Mouse (Mus musculus) forebrain, embryonic 10.5 days (tissue): Measurements from ENCODE around the gene AI854703. TPM values are rescaled to one million over a fixed set of nuclear protein-coding genes. Genes with fewer than 3 reads are reported as not detected.
A peak's percentile ranks its signal among the peaks of the same experiment; 100 is the strongest.

Experiments used
- DNase-seq: peaks from one replicate; pipeline ENCODE4 v3.0.0-alpha.2; 2017; ENCODE audit warnings: low spot score; ENCODE audit errors: extremely low spot score
- H3K27ac ChIP-seq: fragments of 300-500 bp; sonication (generic); 2 replicates; pipeline ENCODE4 v1.5.1; 2016; ENCODE audit warnings: mild to moderate bottlenecking
- H3K27me3 ChIP-seq: fragments of 300-500 bp; sonication (generic); 2 replicates; pipeline ENCODE4 v1.6.1; 2016; ENCODE audit warnings: mild to moderate bottlenecking; ENCODE audit not compliant: poor library complexity, severe bottlenecking
- H3K36me3 ChIP-seq: fragments of 300-500 bp; sonication (generic); replicated peaks from 2 replicates; pipeline ENCODE4 v1.6.1; 2016; ENCODE audit warnings: mild to moderate bottlenecking, moderate library complexity
- H3K4me1 ChIP-seq: fragments of 300-500 bp; sonication (generic); 2 replicates; pipeline ENCODE4 v1.6.1; 2016
- H3K4me3 ChIP-seq: fragments of 300-500 bp; sonication (generic); 2 replicates; pipeline ENCODE4 v1.5.1; 2016; ENCODE audit warnings: mild to moderate bottlenecking, moderate library complexity
- H3K9me3 ChIP-seq: fragments of 300-500 bp; sonication (generic); 2 replicates; pipeline ENCODE4 v1.6.1; 2016; ENCODE audit warnings: mild to moderate bottlenecking, moderate library complexity
- WGBS: fragments of 180-500 bp; shearing (Covaris S2); methylation state at CpG from one replicate; pipeline ENCODE4 v1.1.7; 2016; 5-methylcytosine and 5-hydroxymethylcytosine counted together
- polyA plus RNA-seq: library from polyadenylated mRNA; unstranded; fragments of >200 nt; fragmentation: Nextera tagmentation; extraction: Ambion mirVana; gene quantifications from 2 replicates; pipeline ENCODE4 v1.2.1, GENCODE M21; 2016

AI854703 gene
- polyA plus RNA-seq, 1 experiment from 2014 or later, result 0.83 TPM

GRCm38 (mm10) chr6:48626984-48627383 is 420 bp downstream of the AI854703 start:
- Histone ChIP-seq H3K4me1 (peaks cover 31% of the 10 kb centered on the region), H3K4me3 (peak overlapping the region; percentile 58), H3K36me3 (no peaks in the 10 kb centered on the region), H3K9me3 (no peaks in the 10 kb centered on the region), H3K27me3 (peaks cover 72% of the 10 kb centered on the region), H3K27ac (peak overlapping the region; percentile 63)
- peak; percentile 56 for DNase-seq
- WGBS, result under 1% methylated on average over 32 of the region's 32 CpGs

- DNase-seq, result no peak
- peaks cover 72% of the 10 kb centered on the region for H3K27me3 ChIP-seq
- H3K4me1 ChIP-seq, result peaks cover 31% of the 10 kb centered on the region
- 1% methylated on average over 7 of the region's 7 CpGs for WGBS
- H3K4me3 ChIP-seq, result peak overlapping the region; percentile 58
- peak overlapping the region; percentile 63; the same call in 1 of the 2 replicates for H3K27ac ChIP-seq
- no peaks in the 10 kb centered on the region for H3K9me3 ChIP-seq
- H3K36me3 ChIP-seq, result no peaks in the 10 kb centered on the region
Measured at GRCm38 (mm10) chr6:48627511-48627924, 954 bp downstream of the AI854703 start.

- H3K27ac ChIP-seq, result no peak overlapping the region
- H3K4me1 ChIP-seq, result peaks cover 31% of the 10 kb centered on the region
- no peak for DNase-seq
- peaks cover 72% of the 10 kb centered on the region for H3K27me3 ChIP-seq
- 86% methylated on average over 3 of the region's 3 CpGs for WGBS
- H3K36me3 ChIP-seq, result no peaks in the 10 kb centered on the region
- H3K9me3 ChIP-seq, result no peaks in the 10 kb centered on the region
- H3K4me3 ChIP-seq, result no peak overlapping the region
Measured at GRCm38 (mm10) chr6:48628377-48628776, 1.8 kb downstream of the AI854703 start.

GRCm38 (mm10) chr6:48628808-48629660 is 2.5 kb downstream of the AI854703 start:
- peaks cover 72% of the 10 kb centered on the region for H3K27me3 ChIP-seq
- H3K4me3 ChIP-seq, result peak overlapping the region; percentile 56
- WGBS, result 14% methylated on average over 54 of the region's 54 CpGs

GRCm38 (mm10) chr6:48629661-48630034 is 3.1 kb downstream of the AI854703 start:
- WGBS, result 30% methylated on average over 13 of the region's 13 CpGs
- peak overlapping the region; percentile 56 for H3K4me3 ChIP-seq
- H3K4me1 ChIP-seq, result peaks cover 31% of the 10 kb centered on the region
- no peaks in the 10 kb centered on the region for H3K36me3 ChIP-seq
- no peak for DNase-seq
- peak overlapping the region; percentile 60; the same call in 1 of the 2 replicates for H3K27ac ChIP-seq
- H3K9me3 ChIP-seq, result no peaks in the 10 kb centered on the region
- peaks cover 72% of the 10 kb centered on the region for H3K27me3 ChIP-seq

More at GRCm38 (mm10) chr6:48628808-48629660, 2.5 kb downstream of the AI854703 start:
- peak; percentile 35 for DNase-seq
- Histone ChIP-seq H3K9me3 (no peaks in the 10 kb centered on the region), H3K36me3 (no peaks in the 10 kb centered on the region), H3K27ac (peak overlapping the region; percentile 60; the same call in 1 of the 2 replicates), H3K4me1 (peaks cover 31% of the 10 kb centered on the region)

GRCm38 (mm10) chr6:48630831-48631230 is 4.3 kb downstream of the AI854703 start:
- no peaks in the 10 kb centered on the region for H3K36me3 ChIP-seq
- no peak overlapping the region for H3K4me3 ChIP-seq
- no peaks in the 10 kb centered on the region for H3K9me3 ChIP-seq
- WGBS, result 92% methylated on average over 8 of the region's 8 CpGs
- peaks cover 62% of the 10 kb centered on the region for H3K27me3 ChIP-seq
- peaks cover 31% of the 10 kb centered on the region for H3K4me1 ChIP-seq
- DNase-seq, result no peak
- H3K27ac ChIP-seq, result no peak overlapping the region

- Histone ChIP-seq H3K27ac (no peak overlapping the region), H3K36me3 (no peaks in the 10 kb centered on the region), H3K9me3 (no peaks in the 10 kb centered on the region), H3K4me1 (peaks cover 15% of the 10 kb centered on the region), H3K27me3 (peaks cover 19% of the 10 kb centered on the region), H3K4me3 (no peak overlapping the region)
- WGBS, result 86% methylated on average over 2 of the region's 2 CpGs
- DNase-seq, result no peak
Measured at GRCm38 (mm10) chr6:48635105-48635504, 8.5 kb downstream of the AI854703 start.

- Histone ChIP-seq H3K4me1 (peaks cover 15% of the 10 kb centered on the region), H3K4me3 (no peak overlapping the region), H3K9me3 (no peaks in the 10 kb centered on the region), H3K36me3 (no peaks in the 10 kb centered on the region), H3K27me3 (peaks cover 5% of the 10 kb centered on the region; the same call in 1 of the 2 replicates), H3K27ac (no peak overlapping the region)
- WGBS, result 53% methylated on average over 6 of the region's 6 CpGs
- DNase-seq, result no peak
Measured at GRCm38 (mm10) chr6:48636515-48636914, 10.0 kb downstream of the AI854703 start.

- WGBS, result 72% methylated on average over 6 of the region's 6 CpGs
- Histone ChIP-seq H3K9me3 (no peaks in the 10 kb centered on the region), H3K36me3 (no peaks in the 10 kb centered on the region), H3K4me3 (no peak overlapping the region), H3K4me1 (peaks cover 15% of the 10 kb centered on the region), H3K27me3 (no peaks in the 10 kb centered on the region), H3K27ac (no peak overlapping the region)
- DNase-seq, result no peak
Measured at GRCm38 (mm10) chr6:48637811-48638500, 11.4 kb downstream of the AI854703 start.

- Histone ChIP-seq H3K4me3 (no peak overlapping the region), H3K27me3 (no peaks in the 10 kb centered on the region), H3K36me3 (no peaks in the 10 kb centered on the region), H3K27ac (no peak overlapping the region), H3K9me3 (no peaks in the 10 kb centered on the region), H3K4me1 (peaks cover 15% of the 10 kb centered on the region)
- DNase-seq, result no peak
- WGBS, result 80% methylated on average over 2 of the region's 2 CpGs
Measured at GRCm38 (mm10) chr6:48638553-48638952, 12.0 kb downstream of the AI854703 start.

GRCm38 (mm10) chr6:48641391-48641790 is 14.8 kb downstream of the AI854703 start:
- Histone ChIP-seq H3K4me3 (no peak overlapping the region), H3K27ac (no peak overlapping the region), H3K36me3 (no peaks in the 10 kb centered on the region), H3K27me3 (no peaks in the 10 kb centered on the region), H3K9me3 (no peaks in the 10 kb centered on the region), H3K4me1 (peaks cover 11% of the 10 kb centered on the region)
- WGBS, result 80% methylated on average over 6 of the region's 6 CpGs
- DNase-seq, result no peak

- Histone ChIP-seq H3K36me3 (no peaks in the 10 kb centered on the region), H3K27ac (no peak overlapping the region), H3K4me3 (no peak overlapping the region), H3K4me1 (no peaks in the 10 kb centered on the region), H3K9me3 (no peaks in the 10 kb centered on the region), H3K27me3 (no peaks in the 10 kb centered on the region)
- 23% methylated on average over 4 of the region's 4 CpGs for WGBS
- DNase-seq, result no peak
Measured at GRCm38 (mm10) chr6:48642764-48643292, 16.3 kb downstream of the AI854703 start.
